Comparison of ENCODE assay signal across 9 mouse cellular contexts in the genomic region with DNA sequence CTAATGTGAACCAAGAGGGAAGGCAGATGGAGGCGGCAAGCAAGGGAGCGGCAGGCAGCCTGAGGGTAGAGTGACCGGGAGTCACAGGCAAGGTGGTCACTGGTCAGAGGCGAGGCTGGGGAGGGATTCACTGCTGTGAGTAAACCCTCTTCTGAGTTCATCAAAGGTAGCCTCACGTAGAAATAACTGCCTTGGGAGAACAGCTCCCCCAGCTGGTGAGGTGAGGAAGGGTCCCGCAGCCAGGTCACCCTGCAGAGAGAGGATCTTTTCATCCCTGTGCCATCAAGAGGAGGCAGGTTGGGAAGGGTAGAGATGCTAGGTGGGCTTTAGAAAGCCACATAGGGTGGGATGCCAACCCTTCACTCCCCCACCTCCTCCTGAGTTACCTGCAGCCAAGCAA. TPM values are rescaled to one million over a fixed set of nuclear protein-coding genes. Genes with fewer than 3 reads are reported as not detected.
A peak's percentile ranks its signal among the peaks of the same experiment; 100 is the strongest.
DNase-seq lines count a peak whose midpoint lies in the region; ATAC-seq and TF ChIP-seq lines count a peak whose summit lies in the region.
"Had no signal": no experiment of that assay in that cellular context is flagged by ENCODE, and none has a peak within 500 bp of the region (broad histone marks: within the 10 kb centered on the region; RNA-seq: fewer than 3 reads in every experiment).

No protein-coding gene starts in this region.

- no peaks in the 10 kb centered on the region; the same call in 1 of the 2 replicates for H3K27me3 ChIP-seq in hindbrain, embryonic 11.5 days (ENCODE audit: control insufficient read depth, insufficient read depth, low read length)
- peaks cover 13% of the 10 kb centered on the region for H3K27me3 ChIP-seq in hindbrain, embryonic 12.5 days
- H3K27me3 ChIP-seq in liver, postnatal 0 days (ENCODE audit: insufficient read depth, low read length), result no peaks in the 10 kb centered on the region
- H3K27me3 ChIP-seq in splenic B cell, adult 2 months (ENCODE audit: control insufficient read depth, insufficient read depth, low read length, poor library complexity, severe bottlenecking), result no peaks in the 10 kb centered on the region

- WGBS in hindbrain, embryonic 11.5 days, result 22% methylated on average over 6 of the region's 6 CpGs
- 13% methylated on average over 6 of the region's 6 CpGs for WGBS in hindbrain, embryonic 12.5 days
- 31% methylated on average over 6 of the region's 6 CpGs for WGBS in liver, postnatal 0 days (ENCODE audit: insufficient replicate concordance)

- peak; percentile 80 for TF ChIP-seq CTCF in liver, postnatal 0 days (IDR thresholded peaks at IDR 0.05; ENCODE audit: low read depth)

- H3K9ac ChIP-seq in hindbrain, embryonic 11.5 days (ENCODE audit: low read depth, low read length), result no peak overlapping the region
- no peak overlapping the region for H3K9ac ChIP-seq in hindbrain, embryonic 12.5 days
- no peak overlapping the region for H3K9ac ChIP-seq in liver, postnatal 0 days (replicated peaks)

- no peaks in the 10 kb centered on the region for H3K9me3 ChIP-seq in hindbrain, embryonic 11.5 days (ENCODE audit: control insufficient read depth, low read length)
- no peaks in the 10 kb centered on the region for H3K9me3 ChIP-seq in hindbrain, embryonic 12.5 days (replicated peaks)
- H3K9me3 ChIP-seq in liver, postnatal 0 days (ENCODE audit: low read length), result no peaks in the 10 kb centered on the region

- no peak overlapping the region for H3K4me3 ChIP-seq in hindbrain, embryonic 11.5 days (ENCODE audit: low read depth, low read length)
- no peak overlapping the region for H3K4me3 ChIP-seq in hindbrain, embryonic 12.5 days
- no peak overlapping the region for H3K4me3 ChIP-seq in liver, postnatal 0 days (ENCODE audit: low read depth, low read length)

- no peak overlapping the region for H3K4me2 ChIP-seq in hindbrain, embryonic 11.5 days (replicated peaks; ENCODE audit: low read depth, low read length)
- H3K4me2 ChIP-seq in hindbrain, embryonic 12.5 days (replicated peaks), result no peak overlapping the region
- no peak overlapping the region for H3K4me2 ChIP-seq in liver, postnatal 0 days (ENCODE audit: low read depth, low read length)

- no peak for ATAC-seq in hindbrain, embryonic 11.5 days (ENCODE audit: low FRiP score)
- no peak for ATAC-seq in hindbrain, embryonic 12.5 days (ENCODE audit: low FRiP score)
- ATAC-seq in CD4-positive, CD25-positive, alpha-beta regulatory T cell, adult 4 months, result peak; percentile 80
- peak; percentile 36 to 58; a peak in 1 of 4 replicates for ATAC-seq in hematopoietic stem cell, adult 5-6 weeks (replicated peaks in 1 of 2; ENCODE audit: insufficient read depth in 1 of 2, low FRiP score in 2 of 2, low TSS enrichment in 1 of 2, low read depth in 1 of 2, poor library complexity in 2 of 2, severe bottlenecking in 2 of 2)
- ATAC-seq in liver, postnatal 0 days, result no peak

- no peaks in the 10 kb centered on the region for H3K36me3 ChIP-seq in hindbrain, embryonic 11.5 days (ENCODE audit: control insufficient read depth, insufficient read depth, low read length)
- no peaks in the 10 kb centered on the region for H3K36me3 ChIP-seq in hindbrain, embryonic 12.5 days
- H3K36me3 ChIP-seq in liver, postnatal 0 days (replicated peaks; ENCODE audit: insufficient read depth, low read length), result no peaks in the 10 kb centered on the region
- no peaks in the 10 kb centered on the region for H3K36me3 ChIP-seq in splenic B cell, adult 2 months (ENCODE audit: control insufficient read depth, insufficient read depth, low read length, poor library complexity, severe bottlenecking)

- peak; percentile 41 for DNase-seq in hindbrain, embryonic 11.5 days (ENCODE audit: low spot score)
- DNase-seq in adrenal gland, postnatal 14 days, result peak; percentile 78
- DNase-seq in liver, postnatal 0 days, result peak; percentile 66
- peak; percentile 74 for DNase-seq in splenic B cell, adult 2 months (ENCODE audit: low read depth, low spot score)
- DNase-seq in cerebellum, adult 11 months, result no peak

- no peak overlapping the region for H3K27ac ChIP-seq in hindbrain, embryonic 11.5 days (ENCODE audit: low read depth, low read length)
- H3K27ac ChIP-seq in hindbrain, embryonic 12.5 days, result no peak overlapping the region
- H3K27ac ChIP-seq in liver, postnatal 0 days (ENCODE audit: low read depth), result no peak overlapping the region

- no peaks in the 10 kb centered on the region; the same call in 1 of the 2 replicates for H3K4me1 ChIP-seq in hindbrain, embryonic 11.5 days (replicated peaks; ENCODE audit: control insufficient read depth, insufficient read depth, low read length)
- H3K4me1 ChIP-seq in hindbrain, embryonic 12.5 days, result peaks cover 12% of the 10 kb centered on the region
- H3K4me1 ChIP-seq in liver, postnatal 0 days (ENCODE audit: insufficient read depth), result no peaks in the 10 kb centered on the region

- TF ChIP-seq EP300 in liver, postnatal 0 days (IDR thresholded peaks at IDR 0.05; ENCODE audit: low read depth), result no peak

RNA-seq across cellular contexts. Expression of a gene that starts 4.7 kb away (rescaled TPM):
- 0.11 TPM in 1 of 2 replicates, not detected in the other for polyA plus RNA-seq in hindbrain, embryonic 11.5 days (2014; fragmentation: Nextera tagmentation; extraction: Ambion mirVana)
- 0.08 and 0.12 TPM in 2 replicates for polyA plus RNA-seq in hindbrain, embryonic 12.5 days (2016; fragmentation: Nextera tagmentation; extraction: Ambion mirVana)
- polyA plus RNA-seq in CD4-positive, CD25-positive, alpha-beta regulatory T cell, adult 4 months (2017; shearing (Covaris generic)), result not detected
- total RNA-seq in adrenal gland, postnatal 14 days (2021), result 0.34 TPM in 1 of 2 replicates, not detected in the other
- not detected in 2 replicates for total RNA-seq in hematopoietic stem cell, adult 5-6 weeks (2017)
- not detected in 2 replicates for polyA plus RNA-seq in liver, postnatal 0 days (2015; fragmentation: Nextera tagmentation; extraction: Ambion mirVana)
- polyA plus RNA-seq: neural tube, embryonic 14.5 days had no signal

RNA-seq across cellular contexts. Expression of a gene that starts 50.3 kb away (rescaled TPM):
- 14.5 and 17.2 TPM in 2 replicates for polyA plus RNA-seq in hindbrain, embryonic 11.5 days (2014; fragmentation: Nextera tagmentation; extraction: Ambion mirVana)
- polyA plus RNA-seq in hindbrain, embryonic 12.5 days (2016; fragmentation: Nextera tagmentation; extraction: Ambion mirVana), result 18.3 and 23.7 TPM in 2 replicates
- not detected for polyA plus RNA-seq in CD4-positive, CD25-positive, alpha-beta regulatory T cell, adult 4 months (2017; shearing (Covaris generic))
- total RNA-seq in adrenal gland, postnatal 14 days (2021), result 10.4 and 10.6 TPM in 2 replicates
- not detected in 2 replicates for total RNA-seq in hematopoietic stem cell, adult 5-6 weeks (2017)
- 0.14 TPM in 1 of 2 replicates, not detected in the other for polyA plus RNA-seq in liver, postnatal 0 days (2015; fragmentation: Nextera tagmentation; extraction: Ambion mirVana)

Comparison
In these comparisons a context has a peak if more than half of its experiments do, and no peak if none do; other contexts are left out.
1. ATAC-seq: peak in CD4-positive, CD25-positive, alpha-beta regulatory T cell, adult 4 months (single experiment) and hematopoietic stem cell, adult 5-6 weeks (2 of 2); none in hindbrain, embryonic 11.5 days (single experiment), hindbrain, embryonic 12.5 days (single experiment) and liver, postnatal 0 days (single experiment).
2. RNA of a gene that starts 50.3 kb away (polyA plus RNA-seq): 18.3 to 23.7 TPM in hindbrain, embryonic 12.5 days and 14.5 to 17.2 TPM in hindbrain, embryonic 11.5 days; not detected in CD4-positive, CD25-positive, alpha-beta regulatory T cell, adult 4 months and 0.14 TPM in liver, postnatal 0 days; every median in the first group is over 10 times any median in the second.